Mouse (Mus musculus): ENCODE results near the gene Ptgs1. TPM values are rescaled to one million over a fixed set of nuclear protein-coding genes. Genes with fewer than 3 reads are reported as not detected.

The Ptgs1 gene
- total and polyA plus RNA-seq, 3 experiments = 0.13 to 0.66 TPM; not detected in 1

- TF ChIP-seq GATA2 (IDR thresholded peaks at IDR 0.05; ENCODE audit: borderline replicate concordance, low read depth, low read length) (no peak), GATA1 (IDR thresholded peaks at IDR 0.05; ENCODE audit: borderline replicate concordance, low read length) (no peak), CTCF (IDR thresholded peaks at IDR 0.05; ENCODE audit: low read depth, low read length) (no peak), TAL1 (conservative IDR thresholded peaks at IDR 0.05; ENCODE audit: low read depth, low read length) (no peak), POLR2AphosphoS5 (IDR thresholded peaks at IDR 0.05; ENCODE audit: insufficient replicate concordance, low read depth, low read length) (no peak)
- no peaks in the 10 kb centered on the region for H3K36me3 ChIP-seq (replicated peaks)
- ATAC-seq (ENCODE audit: extremely low read depth, insufficient number of reproducible peaks, low FRiP score, poor library complexity, severe bottlenecking) = no peak
- peaks cover 22% of the 10 kb centered on the region for H3K27me3 ChIP-seq (ENCODE audit: insufficient read depth, low read length)
- peaks cover 35% of the 10 kb centered on the region for H3K4me1 ChIP-seq (ENCODE audit: insufficient read depth, low read depth, low read length)
- no peak overlapping the region for H3K4me3 ChIP-seq (ENCODE audit: low read depth, low read length)
- no peak for DNase-seq (ENCODE audit: low spot score)
- H3K9me3 ChIP-seq (replicated peaks) = no peaks in the 10 kb centered on the region
These were observed 13.2 kb upstream of the Ptgs1 start for GRCm38 (mm10) chr2:36216953-36217573.

GRCm38 (mm10) chr2:36217692-36218233, 12.5 kb upstream of the Ptgs1 start:
- Histone ChIP-seq H3K4me3 (ENCODE audit: low read depth, low read length) (no peak overlapping the region), H3K36me3 (replicated peaks) (no peaks in the 10 kb centered on the region), H3K9me3 (replicated peaks) (no peaks in the 10 kb centered on the region), H3K27me3 (ENCODE audit: insufficient read depth, low read length) (peaks cover 26% of the 10 kb centered on the region), H3K4me1 (ENCODE audit: insufficient read depth, low read depth, low read length) (peaks cover 33% of the 10 kb centered on the region)
- ATAC-seq (ENCODE audit: extremely low read depth, insufficient number of reproducible peaks, low FRiP score, poor library complexity, severe bottlenecking) = no peak
- TF ChIP-seq CTCF (IDR thresholded peaks at IDR 0.05; ENCODE audit: low read depth, low read length) = no peak
- TF ChIP-seq GATA2 (IDR thresholded peaks at IDR 0.05; ENCODE audit: borderline replicate concordance, low read depth, low read length) = no peak
- TF ChIP-seq POLR2AphosphoS5 (IDR thresholded peaks at IDR 0.05; ENCODE audit: insufficient replicate concordance, low read depth, low read length) = no peak
- no peak for TF ChIP-seq TAL1 (conservative IDR thresholded peaks at IDR 0.05; ENCODE audit: low read depth, low read length)
- TF ChIP-seq GATA1 (IDR thresholded peaks at IDR 0.05; ENCODE audit: borderline replicate concordance, low read length) = no peak
- no peak for DNase-seq (ENCODE audit: low spot score)

- Histone ChIP-seq H3K4me3 (ENCODE audit: low read depth, low read length) (no peak overlapping the region), H3K27me3 (ENCODE audit: insufficient read depth, low read length) (peaks cover 26% of the 10 kb centered on the region), H3K4me1 (ENCODE audit: insufficient read depth, low read depth, low read length) (peaks cover 19% of the 10 kb centered on the region), H3K9me3 (replicated peaks) (no peaks in the 10 kb centered on the region), H3K36me3 (replicated peaks) (no peaks in the 10 kb centered on the region)
- no peak for TF ChIP-seq POLR2AphosphoS5 (IDR thresholded peaks at IDR 0.05; ENCODE audit: insufficient replicate concordance, low read depth, low read length)
- TF ChIP-seq CTCF (IDR thresholded peaks at IDR 0.05; ENCODE audit: low read depth, low read length) = no peak
- TF ChIP-seq TAL1 (conservative IDR thresholded peaks at IDR 0.05; ENCODE audit: low read depth, low read length) = no peak
- ATAC-seq (ENCODE audit: extremely low read depth, insufficient number of reproducible peaks, low FRiP score, poor library complexity, severe bottlenecking) (no peak), DNase-seq (ENCODE audit: low spot score) (no peak)
These were observed 10.1 kb upstream of the Ptgs1 start for GRCm38 (mm10) chr2:36220106-36220505.

GRCm38 (mm10) chr2:36220891-36221290, 9.3 kb upstream of the Ptgs1 start:
- H3K27me3 ChIP-seq (ENCODE audit: insufficient read depth, low read length) = peaks cover 24% of the 10 kb centered on the region
- ATAC-seq (ENCODE audit: extremely low read depth, insufficient number of reproducible peaks, low FRiP score, poor library complexity, severe bottlenecking) (no peak), DNase-seq (ENCODE audit: low spot score) (no peak)
- no peaks in the 10 kb centered on the region for H3K9me3 ChIP-seq (replicated peaks)
- H3K4me3 ChIP-seq (ENCODE audit: low read depth, low read length) = no peak overlapping the region
- H3K4me1 ChIP-seq (ENCODE audit: insufficient read depth, low read depth, low read length) = peaks cover 18% of the 10 kb centered on the region
- TF ChIP-seq GATA1 (IDR thresholded peaks at IDR 0.05; ENCODE audit: borderline replicate concordance, low read length) (no peak), CTCF (IDR thresholded peaks at IDR 0.05; ENCODE audit: low read depth, low read length) (no peak), POLR2AphosphoS5 (IDR thresholded peaks at IDR 0.05; ENCODE audit: insufficient replicate concordance, low read depth, low read length) (no peak), GATA2 (IDR thresholded peaks at IDR 0.05; ENCODE audit: borderline replicate concordance, low read depth, low read length) (no peak), TAL1 (conservative IDR thresholded peaks at IDR 0.05; ENCODE audit: low read depth, low read length) (no peak)
- no peaks in the 10 kb centered on the region for H3K36me3 ChIP-seq (replicated peaks)

- DNase-seq (ENCODE audit: low spot score) (no peak), ATAC-seq (ENCODE audit: extremely low read depth, insufficient number of reproducible peaks, low FRiP score, poor library complexity, severe bottlenecking) (no peak)
- no peak overlapping the region for H3K4me3 ChIP-seq (ENCODE audit: low read depth, low read length)
- peaks cover 5% of the 10 kb centered on the region; the same call in 1 of the 2 replicates for H3K4me1 ChIP-seq (ENCODE audit: insufficient read depth, low read depth, low read length)
- H3K27me3 ChIP-seq (ENCODE audit: insufficient read depth, low read length) = peaks cover 11% of the 10 kb centered on the region
- no peaks in the 10 kb centered on the region for H3K36me3 ChIP-seq (replicated peaks)
- TF ChIP-seq GATA2 (IDR thresholded peaks at IDR 0.05; ENCODE audit: borderline replicate concordance, low read depth, low read length) (no peak), TAL1 (conservative IDR thresholded peaks at IDR 0.05; ENCODE audit: low read depth, low read length) (no peak), GATA1 (IDR thresholded peaks at IDR 0.05; ENCODE audit: borderline replicate concordance, low read length) (no peak), POLR2AphosphoS5 (IDR thresholded peaks at IDR 0.05; ENCODE audit: insufficient replicate concordance, low read depth, low read length) (no peak), CTCF (IDR thresholded peaks at IDR 0.05; ENCODE audit: low read depth, low read length) (no peak)
- no peaks in the 10 kb centered on the region for H3K9me3 ChIP-seq (replicated peaks)
These were observed 7.9 kb upstream of the Ptgs1 start for GRCm38 (mm10) chr2:36222168-36222848.

GRCm38 (mm10) chr2:36223436-36223835, 6.8 kb upstream of the Ptgs1 start:
- H3K4me1 ChIP-seq (ENCODE audit: insufficient read depth, low read depth, low read length) = no peaks in the 10 kb centered on the region
- no peak for DNase-seq (ENCODE audit: low spot score)

More at GRCm38 (mm10) chr2:36223436-36223835, 6.8 kb upstream of the Ptgs1 start:
- Histone ChIP-seq H3K9me3 (replicated peaks) (no peaks in the 10 kb centered on the region), H3K36me3 (replicated peaks) (no peaks in the 10 kb centered on the region), H3K27me3 (ENCODE audit: insufficient read depth, low read length) (peaks cover 14% of the 10 kb centered on the region), H3K4me3 (ENCODE audit: low read depth, low read length) (no peak overlapping the region)
- no peak for TF ChIP-seq POLR2AphosphoS5 (IDR thresholded peaks at IDR 0.05; ENCODE audit: insufficient replicate concordance, low read depth, low read length)
- no peak for TF ChIP-seq GATA2 (IDR thresholded peaks at IDR 0.05; ENCODE audit: borderline replicate concordance, low read depth, low read length)
- TF ChIP-seq TAL1 (conservative IDR thresholded peaks at IDR 0.05; ENCODE audit: low read depth, low read length) = no peak
- TF ChIP-seq GATA1 (IDR thresholded peaks at IDR 0.05; ENCODE audit: borderline replicate concordance, low read length) = no peak
- no peak for TF ChIP-seq CTCF (IDR thresholded peaks at IDR 0.05; ENCODE audit: low read depth, low read length)
- ATAC-seq (ENCODE audit: extremely low read depth, insufficient number of reproducible peaks, low FRiP score, poor library complexity, severe bottlenecking) = no peak
